Mouse (Mus musculus): ENCODE measurements at regions not wholly inside any gene's neighbourhood (a gene's known extent, or its start where the extent isn't known, plus 50 kb on each side); places are given as distances from the start of the nearest gene placed in this dataset.

DNA sequence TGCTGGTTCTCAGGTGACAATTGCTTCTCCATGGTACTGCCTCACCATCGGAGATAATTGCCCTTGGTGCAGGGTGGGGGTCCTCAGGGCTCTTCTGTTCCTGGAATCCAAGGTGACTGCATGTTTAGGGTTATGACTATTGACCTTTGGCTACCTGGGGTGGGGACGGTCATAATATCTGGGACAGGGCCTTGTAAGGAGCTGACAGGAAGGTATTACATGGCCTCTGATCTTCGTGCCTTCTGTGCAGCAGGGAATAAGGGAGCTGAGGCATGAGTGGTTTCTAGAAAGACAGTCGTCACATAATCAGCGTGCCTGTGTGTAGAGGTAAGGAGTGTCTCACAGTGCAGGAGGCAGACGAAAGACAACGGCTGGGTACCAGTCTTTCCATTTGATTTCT, 407.5 kb upstream of the Prickle1 start:
- Histone ChIP-seq H3K36me3 (ENCODE audit: control insufficient read depth, insufficient read depth, low read length) (no peaks in the 10 kb centered on the region), H3K4me1 (ENCODE audit: control insufficient read depth, insufficient read depth, low read length) (0 out of 2 replicates have a peak, but pooled peaks cover 3% of the 10 kb centered on the region), H3K27ac (ENCODE audit: low read depth, low read length) (no peak overlapping the region), H3K9ac (ENCODE audit: low read length) (no peak overlapping the region), H3K4me3 (ENCODE audit: low read depth, low read length) (no peak overlapping the region), H3K27me3 (replicated peaks; ENCODE audit: control insufficient read depth, insufficient read depth, low read length) (no peaks in the 10 kb centered on the region), H3K9me3 (replicated peaks; ENCODE audit: control insufficient read depth, low read length) (no peaks in the 10 kb centered on the region), H3K4me2 (ENCODE audit: low read length) (no peak overlapping the region)
- 83% methylated on average over 7 of the region's 7 CpGs for WGBS
- ATAC-seq (no peak), DNase-seq (ENCODE audit: low spot score) (no peak)

DNA sequence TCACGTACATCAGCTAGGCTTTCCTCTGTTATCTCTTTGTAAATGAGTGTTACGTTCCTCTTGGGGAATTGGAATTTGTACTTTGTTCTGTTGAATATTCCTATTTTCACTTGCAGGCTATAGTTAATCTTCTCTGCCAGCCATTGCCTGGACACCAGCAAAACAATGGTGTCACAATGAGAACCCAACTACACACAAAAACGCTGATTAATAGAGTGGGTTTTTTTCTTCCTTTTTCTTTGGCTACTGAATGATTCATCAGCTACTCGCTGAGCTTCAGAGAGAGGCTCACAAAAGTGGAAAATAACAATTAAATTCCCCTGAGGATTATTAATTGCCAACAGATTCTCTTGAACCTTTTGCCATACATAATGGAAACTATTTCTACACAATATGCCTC, 398.9 kb upstream of the Prickle1 start:
- ATAC-seq = no peak
- H3K4me1 ChIP-seq (ENCODE audit: control insufficient read depth, insufficient read depth, low read length) = no peaks in the 10 kb centered on the region; the same call in 1 of the 2 replicates
- no peaks in the 10 kb centered on the region for H3K9me3 ChIP-seq (replicated peaks; ENCODE audit: control insufficient read depth, low read length)
- H3K27ac ChIP-seq (ENCODE audit: low read depth, low read length) = no peak overlapping the region
- H3K4me2 ChIP-seq (ENCODE audit: low read length) = no peak overlapping the region
- 18% methylated on average over 4 of the region's 4 CpGs for WGBS
- no peak overlapping the region for H3K4me3 ChIP-seq (ENCODE audit: low read depth, low read length)
- no peaks in the 10 kb centered on the region for H3K36me3 ChIP-seq (ENCODE audit: control insufficient read depth, insufficient read depth, low read length)
- H3K9ac ChIP-seq (ENCODE audit: low read length) = no peak overlapping the region
- H3K27me3 ChIP-seq (replicated peaks; ENCODE audit: control insufficient read depth, insufficient read depth, low read length) = no peaks in the 10 kb centered on the region
- DNase-seq (ENCODE audit: low spot score) = peak; percentile 33

DNA sequence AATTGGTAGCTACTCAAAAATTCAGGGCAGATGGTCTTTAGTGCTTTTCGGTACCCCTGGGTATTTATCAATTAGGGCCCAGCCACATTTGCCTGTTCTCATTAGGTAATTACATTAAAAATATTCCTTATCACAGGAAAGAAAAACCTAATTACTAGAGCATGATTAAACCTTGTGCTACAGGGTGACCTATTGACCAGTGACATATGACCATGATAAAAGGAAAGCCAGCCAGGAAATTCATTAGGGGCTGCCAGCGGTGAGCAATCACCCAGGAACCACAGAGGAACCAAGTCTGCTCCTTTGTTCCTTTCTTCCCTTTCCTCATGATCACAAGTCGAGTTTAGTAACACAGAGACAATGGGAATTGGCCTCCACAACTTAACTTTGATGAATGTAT, 394.4 kb upstream of the Prickle1 start:
- no peak overlapping the region for H3K27ac ChIP-seq (ENCODE audit: low read depth, low read length)
- ATAC-seq (no peak), DNase-seq (ENCODE audit: low spot score) (no peak)
- H3K4me3 ChIP-seq (ENCODE audit: low read depth, low read length) = no peak overlapping the region
- H3K9ac ChIP-seq (ENCODE audit: low read length) = no peak overlapping the region
- H3K36me3 ChIP-seq (ENCODE audit: control insufficient read depth, insufficient read depth, low read length) = no peaks in the 10 kb centered on the region
- no peaks in the 10 kb centered on the region for H3K9me3 ChIP-seq (replicated peaks; ENCODE audit: control insufficient read depth, low read length)
- WGBS = 35% methylated on average over 3 of the region's 3 CpGs
- H3K27me3 ChIP-seq (replicated peaks; ENCODE audit: control insufficient read depth, insufficient read depth, low read length) = no peaks in the 10 kb centered on the region
- no peaks in the 10 kb centered on the region for H3K4me1 ChIP-seq (ENCODE audit: control insufficient read depth, insufficient read depth, low read length)
- no peak overlapping the region for H3K4me2 ChIP-seq (ENCODE audit: low read length)

DNA sequence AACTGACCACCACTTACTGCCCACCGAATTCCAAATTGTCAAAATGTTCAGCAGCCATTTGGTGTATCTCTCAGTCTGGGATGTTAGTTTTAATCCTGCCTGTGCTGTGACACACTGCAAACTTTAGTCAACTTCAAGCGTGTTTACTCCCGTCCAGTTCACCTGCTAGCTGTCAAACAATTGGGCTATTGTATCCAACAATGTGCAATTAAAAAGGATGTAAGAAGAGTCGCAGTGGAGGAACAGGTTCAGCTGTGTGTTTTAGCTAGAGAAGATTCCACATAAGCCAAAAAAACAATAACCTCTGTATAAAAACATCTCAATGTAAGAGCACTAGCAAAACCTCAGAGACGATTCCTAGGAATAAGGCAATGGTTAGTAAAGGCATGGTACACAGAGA, 392.7 kb upstream of the Prickle1 start:
- DNase-seq (ENCODE audit: low spot score) (no peak), ATAC-seq (no peak)
- Histone ChIP-seq H3K4me2 (ENCODE audit: low read length) (no peak overlapping the region), H3K27me3 (replicated peaks; ENCODE audit: control insufficient read depth, insufficient read depth, low read length) (no peaks in the 10 kb centered on the region), H3K4me1 (ENCODE audit: control insufficient read depth, insufficient read depth, low read length) (no peaks in the 10 kb centered on the region), H3K9me3 (replicated peaks; ENCODE audit: control insufficient read depth, low read length) (no peaks in the 10 kb centered on the region), H3K9ac (ENCODE audit: low read length) (no peak overlapping the region), H3K27ac (ENCODE audit: low read depth, low read length) (no peak overlapping the region), H3K4me3 (ENCODE audit: low read depth, low read length) (no peak overlapping the region), H3K36me3 (ENCODE audit: control insufficient read depth, insufficient read depth, low read length) (no peaks in the 10 kb centered on the region)
- WGBS = 63% methylated on average over 5 of the region's 5 CpGs

DNA sequence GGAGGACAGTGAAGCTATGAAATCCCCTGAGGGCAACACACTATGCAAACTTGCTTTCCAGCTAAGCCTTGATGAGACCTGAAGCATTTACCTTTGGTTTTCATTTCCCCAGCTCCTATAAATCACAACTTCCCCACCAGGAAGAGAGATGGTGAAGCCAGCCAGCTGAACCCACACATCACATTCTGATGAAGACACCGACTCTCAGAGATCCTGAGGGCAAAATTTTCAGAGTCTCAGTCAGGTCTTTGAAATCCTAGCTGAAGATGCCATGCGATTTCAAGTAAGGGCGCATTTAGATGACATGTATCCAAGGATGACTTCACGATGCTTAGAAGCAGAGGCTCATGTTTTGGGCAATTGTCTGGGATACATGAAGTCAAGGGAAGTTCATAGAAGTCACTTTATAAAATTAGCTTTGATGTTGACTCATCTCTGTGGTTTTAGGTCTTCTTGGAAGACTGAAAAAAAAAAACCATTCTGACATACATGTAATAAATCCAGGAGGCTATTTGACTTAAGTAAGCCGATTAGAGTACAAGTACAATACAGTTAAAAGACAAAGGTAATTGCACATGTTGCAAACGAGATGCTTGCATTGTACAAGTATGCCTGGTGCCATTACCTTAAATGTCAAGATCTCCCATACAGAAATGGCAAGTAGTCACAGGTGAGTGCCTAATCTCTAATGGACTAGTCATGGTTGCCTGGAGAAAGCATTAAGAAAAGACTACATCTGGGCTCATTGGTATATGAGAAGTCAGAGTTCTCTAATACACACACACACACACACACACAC, 391.1 kb upstream of the Prickle1 start:
- no peaks in the 10 kb centered on the region for H3K36me3 ChIP-seq (ENCODE audit: control insufficient read depth, insufficient read depth, low read length)
- 84% methylated on average over 6 of the region's 6 CpGs for WGBS
- DNase-seq (ENCODE audit: low spot score) (no peak), ATAC-seq (no peak)
- H3K4me3 ChIP-seq (ENCODE audit: low read depth, low read length) = no peak overlapping the region
- H3K9me3 ChIP-seq (replicated peaks; ENCODE audit: control insufficient read depth, low read length) = no peaks in the 10 kb centered on the region
- H3K27ac ChIP-seq (ENCODE audit: low read depth, low read length) = no peak overlapping the region
- H3K4me1 ChIP-seq (ENCODE audit: control insufficient read depth, insufficient read depth, low read length) = no peaks in the 10 kb centered on the region
- H3K4me2 ChIP-seq (ENCODE audit: low read length) = no peak overlapping the region
- no peak overlapping the region for H3K9ac ChIP-seq (ENCODE audit: low read length)
- no peaks in the 10 kb centered on the region for H3K27me3 ChIP-seq (replicated peaks; ENCODE audit: control insufficient read depth, insufficient read depth, low read length)

DNA sequence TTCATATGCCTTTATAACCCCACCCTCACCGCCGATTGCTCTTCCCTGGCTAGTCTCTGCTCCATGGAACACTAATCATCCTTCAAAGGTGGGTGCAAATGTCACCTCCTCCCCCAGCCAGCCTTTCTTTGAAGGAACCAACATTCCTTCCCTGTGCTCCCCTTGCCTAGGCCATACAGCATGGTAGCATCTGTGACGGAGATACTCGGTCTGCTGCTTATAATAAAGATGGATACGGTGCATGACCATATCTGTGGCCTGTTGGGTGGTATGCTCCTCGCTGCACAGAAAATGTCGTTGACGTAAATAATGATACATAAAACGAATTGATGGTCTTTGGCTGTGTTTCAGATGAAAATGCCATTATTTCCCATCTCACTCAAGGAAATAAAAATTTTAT, 386.4 kb upstream of the Prickle1 start:
- Histone ChIP-seq H3K4me1 (ENCODE audit: control insufficient read depth, insufficient read depth, low read length) (no peaks in the 10 kb centered on the region), H3K9me3 (replicated peaks; ENCODE audit: control insufficient read depth, low read length) (no peaks in the 10 kb centered on the region), H3K27me3 (replicated peaks; ENCODE audit: control insufficient read depth, insufficient read depth, low read length) (no peaks in the 10 kb centered on the region), H3K36me3 (ENCODE audit: control insufficient read depth, insufficient read depth, low read length) (no peaks in the 10 kb centered on the region), H3K27ac (ENCODE audit: low read depth, low read length) (no peak overlapping the region), H3K4me2 (ENCODE audit: low read length) (no peak overlapping the region), H3K9ac (ENCODE audit: low read length) (no peak overlapping the region), H3K4me3 (ENCODE audit: low read depth, low read length) (no peak overlapping the region)
- DNase-seq (ENCODE audit: low spot score) (no peak), ATAC-seq (no peak)
- 96% methylated on average over 9 of the region's 9 CpGs for WGBS

DNA sequence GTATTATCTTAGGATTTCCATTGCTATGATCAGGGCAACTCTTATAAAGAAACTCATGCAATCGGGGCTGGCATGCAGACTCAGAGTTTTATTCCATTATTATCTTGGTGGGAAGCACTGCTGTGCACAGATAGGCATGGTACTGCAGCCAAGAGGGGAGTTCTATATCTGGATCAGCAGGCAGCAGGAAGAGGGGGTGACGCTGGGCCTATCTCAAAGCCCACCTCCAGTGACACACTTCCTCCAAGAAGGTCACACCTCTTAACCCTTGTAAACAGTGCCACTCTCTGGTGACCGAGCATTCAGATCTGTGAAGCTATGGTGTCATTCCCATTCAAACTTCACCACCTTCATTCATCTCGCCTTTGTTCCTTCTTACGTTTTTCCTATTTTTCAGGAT, 381.8 kb upstream of the Prickle1 start:
- ATAC-seq (no peak), DNase-seq (ENCODE audit: low spot score) (no peak)
- H3K9ac ChIP-seq (ENCODE audit: low read length) = no peak overlapping the region
- H3K27me3 ChIP-seq (replicated peaks; ENCODE audit: control insufficient read depth, insufficient read depth, low read length) = no peaks in the 10 kb centered on the region
- no peaks in the 10 kb centered on the region for H3K9me3 ChIP-seq (replicated peaks; ENCODE audit: control insufficient read depth, low read length)
- no peak overlapping the region for H3K4me3 ChIP-seq (ENCODE audit: low read depth, low read length)
- no peak overlapping the region for H3K4me2 ChIP-seq (ENCODE audit: low read length)
- H3K36me3 ChIP-seq (ENCODE audit: control insufficient read depth, insufficient read depth, low read length) = no peaks in the 10 kb centered on the region
- no peak overlapping the region for H3K27ac ChIP-seq (ENCODE audit: low read depth, low read length)
- 82% methylated on average over 5 of the region's 5 CpGs for WGBS
- no peaks in the 10 kb centered on the region for H3K4me1 ChIP-seq (ENCODE audit: control insufficient read depth, insufficient read depth, low read length)

DNA sequence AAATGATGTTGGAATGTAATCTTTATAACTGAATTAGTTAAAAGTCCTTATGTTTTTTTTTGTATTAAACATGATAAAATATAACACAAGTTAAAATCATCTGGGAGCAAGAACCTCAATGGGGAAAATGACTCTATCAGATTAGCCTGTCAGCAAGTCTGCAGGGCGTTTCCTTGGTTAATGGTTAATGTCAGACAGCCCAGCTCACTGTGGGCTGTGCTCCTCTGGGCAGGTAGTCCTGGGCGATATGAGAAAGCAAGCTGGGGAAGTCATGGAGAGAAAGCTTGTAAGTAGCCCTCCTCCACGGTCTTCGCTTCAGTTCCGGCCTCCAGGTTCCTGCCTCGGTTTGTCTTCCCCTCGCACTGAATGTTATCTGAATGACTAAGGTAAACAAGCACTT, 379.0 kb upstream of the Prickle1 start:
- Histone ChIP-seq H3K4me1 (ENCODE audit: control insufficient read depth, insufficient read depth, low read length) (no peaks in the 10 kb centered on the region), H3K36me3 (ENCODE audit: control insufficient read depth, insufficient read depth, low read length) (no peaks in the 10 kb centered on the region), H3K27me3 (replicated peaks; ENCODE audit: control insufficient read depth, insufficient read depth, low read length) (no peaks in the 10 kb centered on the region), H3K4me3 (ENCODE audit: low read depth, low read length) (no peak overlapping the region), H3K9ac (ENCODE audit: low read length) (no peak overlapping the region), H3K4me2 (ENCODE audit: low read length) (no peak overlapping the region), H3K9me3 (replicated peaks; ENCODE audit: control insufficient read depth, low read length) (no peaks in the 10 kb centered on the region), H3K27ac (ENCODE audit: low read depth, low read length) (no peak overlapping the region)
- DNase-seq (ENCODE audit: low spot score) (no peak), ATAC-seq (no peak)
- 92% methylated on average over 7 of the region's 7 CpGs for WGBS

DNA sequence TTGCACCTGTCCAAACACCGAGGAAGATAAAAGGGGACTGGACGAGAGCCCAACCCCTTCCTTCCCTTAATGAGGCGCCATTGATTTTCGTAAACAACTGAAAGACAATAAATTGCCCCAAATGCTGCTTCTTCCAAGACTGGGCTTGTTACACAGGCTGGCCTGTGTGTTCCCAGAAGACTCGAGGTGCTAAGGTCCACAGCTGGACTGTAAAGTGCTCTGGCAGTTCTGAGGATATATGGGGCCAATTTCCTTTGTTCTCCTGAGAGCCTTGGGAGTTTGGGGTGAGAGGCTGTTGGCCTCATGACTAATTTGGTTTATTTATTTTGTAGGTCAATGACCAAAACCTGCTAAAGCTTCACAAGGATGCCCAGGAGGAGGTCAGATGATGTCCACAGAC, 377.3 kb upstream of the Prickle1 start:
- 59% methylated on average over 5 of the region's 5 CpGs for WGBS
- Histone ChIP-seq H3K4me3 (ENCODE audit: low read depth, low read length) (no peak overlapping the region), H3K4me2 (ENCODE audit: low read length) (no peak overlapping the region), H3K9me3 (replicated peaks; ENCODE audit: control insufficient read depth, low read length) (no peaks in the 10 kb centered on the region), H3K36me3 (ENCODE audit: control insufficient read depth, insufficient read depth, low read length) (no peaks in the 10 kb centered on the region), H3K27ac (ENCODE audit: low read depth, low read length) (no peak overlapping the region), H3K4me1 (ENCODE audit: control insufficient read depth, insufficient read depth, low read length) (no peaks in the 10 kb centered on the region), H3K9ac (ENCODE audit: low read length) (no peak overlapping the region), H3K27me3 (replicated peaks; ENCODE audit: control insufficient read depth, insufficient read depth, low read length) (no peaks in the 10 kb centered on the region)
- ATAC-seq (no peak), DNase-seq (ENCODE audit: low spot score) (no peak)

Data from forebrain, embryonic 14.5 days (tissue).